Mouse (Mus musculus) embryo, embryonic 9.5 days (tissue): ENCODE measurements at regions not wholly inside any gene's neighbourhood (a gene's known extent, or its start where the extent isn't known, plus 50 kb on each side); places are given as distances from the start of the nearest gene placed in this dataset.

Experiments
- DNase-seq: peaks from one replicate; pipeline ENCODE4 v3.0.0-alpha.2; 2017; ENCODE audit errors: extremely low spot score

DNA sequence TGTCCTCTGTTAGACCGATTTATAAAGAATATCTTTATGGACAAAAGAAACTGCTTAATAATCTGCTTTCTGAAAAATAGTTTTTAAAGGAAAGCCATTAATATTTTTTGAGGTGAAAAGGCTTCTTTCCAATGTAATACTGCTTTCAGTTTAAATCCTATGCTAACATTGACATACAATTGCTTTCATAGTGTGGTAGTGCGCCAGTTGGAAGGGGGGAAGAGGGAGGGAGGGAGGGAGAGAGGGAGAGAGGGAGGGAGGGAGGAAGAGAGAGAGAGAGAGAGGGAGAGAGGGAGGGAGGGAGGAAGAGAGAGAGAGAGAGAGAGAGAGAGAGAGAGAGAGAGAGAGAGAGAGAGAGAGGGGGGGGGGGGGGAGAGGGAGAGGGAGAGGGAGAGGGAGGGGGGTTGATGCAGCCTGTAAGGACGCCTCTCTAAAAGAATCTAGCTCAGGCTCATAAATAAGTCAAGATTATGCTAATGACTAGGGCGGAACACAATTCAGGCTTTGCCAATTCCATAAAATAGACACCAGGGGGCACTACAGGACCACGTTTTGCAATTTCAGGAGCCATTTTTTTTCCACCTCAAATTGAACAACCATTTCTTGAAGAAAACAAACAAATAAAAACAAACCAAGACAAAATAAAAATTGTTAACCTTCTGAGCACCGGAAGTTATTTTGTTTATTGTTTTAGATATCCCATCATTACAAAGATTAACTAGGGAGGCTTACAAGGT lies 223.6 kb upstream of the Nfe2l3 start:
- DNase-seq, result peak; percentile 84

DNA sequence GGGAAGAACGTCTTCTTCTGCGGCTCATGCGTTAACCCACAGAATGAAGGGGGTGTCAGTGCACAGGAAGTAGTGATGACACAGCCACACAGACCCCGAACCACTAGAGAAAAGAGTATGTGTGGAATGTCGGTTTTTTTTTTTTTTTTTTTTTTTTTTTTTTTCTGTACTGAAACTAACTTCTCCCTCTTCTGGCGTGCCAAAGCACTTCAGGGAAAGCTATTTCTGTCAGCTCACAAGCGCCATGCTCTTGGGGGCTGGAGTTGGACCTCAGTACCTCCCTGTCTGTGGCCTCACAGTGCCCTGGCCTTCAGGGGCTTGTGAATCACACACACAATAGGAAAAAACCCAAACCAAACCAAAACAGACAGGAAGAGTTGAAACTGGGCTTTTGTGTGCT lies 221.1 kb upstream of the Nfe2l3 start:
- DNase-seq, result no peak

- no peak for DNase-seq
Observed at GRCm38 (mm10) chr6:51212216-51212615, 220.3 kb upstream of the Nfe2l3 start.

DNA sequence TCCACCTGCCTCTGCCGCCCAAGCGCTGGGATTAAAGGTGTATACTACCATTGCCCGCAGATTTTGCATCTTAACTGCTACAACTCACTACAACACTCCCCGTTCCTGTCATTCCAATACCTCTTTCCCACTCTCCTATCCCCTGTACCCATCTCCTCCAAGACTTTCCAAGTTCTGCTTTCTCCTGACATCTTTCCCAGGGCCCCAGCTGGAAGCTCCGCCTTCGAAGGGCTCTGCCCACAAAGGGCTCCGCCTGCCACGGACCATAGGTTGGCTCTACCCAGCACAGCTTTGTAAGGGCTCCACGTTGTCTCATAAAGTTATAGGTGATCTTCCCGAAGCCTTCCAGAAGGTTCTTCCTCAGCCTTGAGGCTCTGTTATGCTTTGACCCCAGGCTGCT lies 217.1 kb upstream of the Nfe2l3 start:
- DNase-seq, result no peak

GRCm38 (mm10) chr6:51216472-51216871 lies 216.0 kb upstream of the Nfe2l3 start:
- DNase-seq, result no peak

DNA sequence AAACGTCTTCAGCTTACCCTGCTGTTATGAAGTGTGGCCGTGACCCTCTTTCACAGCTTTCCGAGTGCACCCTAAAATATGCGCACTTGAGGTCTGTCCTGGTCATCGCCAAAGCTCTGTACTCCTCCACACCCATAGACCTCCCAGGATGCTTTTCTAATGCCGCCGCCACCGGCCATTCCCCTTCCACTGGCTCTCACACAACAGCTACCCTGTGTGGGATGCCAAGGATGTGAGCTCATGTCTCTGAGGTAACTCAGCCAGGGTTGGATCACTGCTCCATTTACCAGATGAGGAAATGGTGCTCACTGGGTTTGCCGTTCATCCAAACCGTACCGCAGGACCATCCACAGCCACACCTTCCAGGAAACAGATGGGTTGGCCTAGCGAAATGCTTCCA lies 212.8 kb upstream of the Nfe2l3 start:
- no peak for DNase-seq

DNA sequence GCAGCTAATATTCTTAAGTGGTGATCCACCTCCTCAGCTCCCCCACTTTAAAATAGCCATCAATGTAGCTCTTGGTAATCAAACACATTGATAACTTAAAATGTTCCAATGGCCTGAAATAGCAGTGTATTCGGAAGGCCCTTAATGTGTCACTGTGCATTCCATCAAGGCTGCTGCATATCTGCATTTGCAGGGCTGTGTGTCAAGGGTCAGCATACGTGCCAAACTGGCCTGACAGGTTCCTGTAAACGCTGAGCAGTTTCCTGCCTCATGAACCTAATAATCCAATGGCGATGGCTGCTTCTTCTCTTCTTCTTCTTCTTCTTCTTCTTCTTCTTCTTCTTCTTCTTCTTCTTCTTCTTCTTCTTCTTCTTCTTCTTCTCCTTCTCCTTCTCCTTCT lies 211.7 kb upstream of the Nfe2l3 start:
- DNase-seq, result no peak

DNA sequence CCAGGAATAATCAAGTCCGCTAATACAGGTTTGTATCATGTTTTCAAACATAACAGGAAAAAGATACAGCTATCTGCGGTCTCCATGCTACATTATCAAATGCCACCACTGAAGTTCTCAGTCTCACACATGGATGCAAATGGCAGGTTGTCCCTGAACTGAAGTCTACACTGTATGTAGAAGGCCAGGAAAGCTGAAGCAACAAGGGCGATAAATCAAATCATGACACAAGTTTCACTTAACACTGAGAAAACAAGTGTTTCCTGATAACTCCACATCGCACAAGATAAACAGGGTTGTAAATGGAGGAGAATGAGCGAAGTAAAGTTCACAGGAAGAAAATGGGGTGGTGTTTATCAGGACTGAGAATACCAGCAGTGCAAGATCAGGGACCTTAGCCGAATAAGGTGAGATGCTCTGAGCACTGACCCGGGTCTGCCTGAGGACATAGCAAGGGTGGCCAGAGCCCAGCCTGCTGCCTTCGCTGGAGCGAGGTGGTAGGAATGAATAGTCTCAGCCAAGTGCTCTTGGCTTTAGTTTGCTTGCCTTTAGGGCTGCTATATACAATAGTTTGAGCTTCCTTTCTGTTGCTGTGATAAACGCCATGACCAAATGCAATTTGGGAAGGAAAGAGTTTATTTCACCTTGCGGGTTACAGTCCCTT lies 196.3 kb upstream of the Nfe2l3 start:
- no peak for DNase-seq

- DNase-seq, result no peak
Observed at GRCm38 (mm10) chr6:51240039-51240438, 192.4 kb upstream of the Nfe2l3 start.

DNA sequence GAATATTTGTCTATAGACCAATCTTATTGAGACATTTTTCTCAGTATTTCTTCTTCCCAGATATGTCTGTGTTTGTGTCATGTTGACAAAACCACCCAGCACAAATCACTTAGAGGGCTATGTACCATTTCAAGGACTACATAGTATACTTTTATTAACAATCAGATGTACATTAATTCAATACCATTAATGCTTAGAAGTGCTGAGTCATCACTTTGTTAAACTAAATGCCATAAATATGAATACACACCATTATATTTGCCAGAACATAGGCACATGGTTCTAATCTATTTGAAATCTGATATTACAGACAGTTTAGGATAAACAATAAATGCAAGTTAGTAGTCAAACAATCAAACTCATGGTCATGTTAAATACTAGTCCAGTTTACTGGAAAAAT lies 182.2 kb upstream of the Nfe2l3 start:
- DNase-seq, result no peak

DNA sequence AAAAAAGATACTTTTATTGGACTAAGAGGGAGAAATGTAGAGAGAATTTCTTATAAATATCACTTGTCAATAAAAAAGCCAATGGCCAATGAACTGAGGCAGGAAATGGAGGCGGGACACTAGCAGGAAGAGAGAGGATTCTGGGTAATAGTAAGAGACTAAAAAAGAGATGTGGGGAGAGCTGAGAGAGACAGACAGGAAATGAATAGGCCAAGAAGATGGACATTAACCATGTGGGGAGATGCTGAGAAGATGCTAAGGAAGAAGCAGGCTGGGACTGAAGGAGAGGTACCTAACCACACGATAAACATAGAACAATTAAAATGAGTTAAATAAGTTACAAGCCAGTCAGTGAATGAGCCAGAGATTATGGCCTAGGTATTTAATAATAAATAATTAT lies 181.0 kb upstream of the Nfe2l3 start:
- DNase-seq, result no peak

DNA sequence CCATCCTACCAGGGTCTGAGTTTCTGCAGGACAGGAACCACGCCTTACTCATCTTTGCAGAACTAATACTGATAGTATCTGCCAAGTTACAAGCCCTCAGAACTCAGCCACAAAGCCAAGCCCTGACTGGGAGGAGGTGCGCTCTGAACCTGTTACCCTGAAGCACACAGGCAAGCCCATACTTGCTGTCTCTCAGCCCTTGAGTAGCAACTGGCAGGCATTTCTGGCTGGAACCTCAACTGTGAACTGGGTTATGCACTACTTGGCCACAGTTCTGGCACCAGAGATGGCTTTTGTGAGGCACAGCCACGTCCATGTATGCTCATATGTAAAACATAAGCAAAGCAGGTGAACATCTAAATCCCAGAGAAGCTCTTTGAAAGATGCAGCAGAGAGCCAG lies 179.7 kb upstream of the Nfe2l3 start:
- no peak for DNase-seq

DNA sequence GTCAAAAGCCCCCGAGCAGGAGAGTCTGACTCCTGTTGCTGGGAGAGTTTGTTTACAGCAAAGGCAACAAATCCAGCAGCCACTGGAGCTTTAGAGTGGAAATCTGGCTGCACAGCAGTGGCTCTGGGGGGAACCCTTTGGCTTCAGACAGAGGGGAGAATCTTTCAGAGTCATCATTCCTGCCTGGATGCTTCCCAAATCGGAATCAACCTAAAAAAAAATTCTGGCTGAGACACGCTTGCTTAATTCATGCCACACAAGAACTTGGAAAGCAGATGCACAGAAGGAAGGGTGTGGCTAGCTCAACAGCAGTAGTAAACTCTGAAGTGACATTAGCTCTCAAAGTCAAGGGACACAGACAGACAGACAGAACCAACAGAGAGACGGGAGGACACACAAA lies 175.8 kb upstream of the Nfe2l3 start:
- no peak for DNase-seq

DNA sequence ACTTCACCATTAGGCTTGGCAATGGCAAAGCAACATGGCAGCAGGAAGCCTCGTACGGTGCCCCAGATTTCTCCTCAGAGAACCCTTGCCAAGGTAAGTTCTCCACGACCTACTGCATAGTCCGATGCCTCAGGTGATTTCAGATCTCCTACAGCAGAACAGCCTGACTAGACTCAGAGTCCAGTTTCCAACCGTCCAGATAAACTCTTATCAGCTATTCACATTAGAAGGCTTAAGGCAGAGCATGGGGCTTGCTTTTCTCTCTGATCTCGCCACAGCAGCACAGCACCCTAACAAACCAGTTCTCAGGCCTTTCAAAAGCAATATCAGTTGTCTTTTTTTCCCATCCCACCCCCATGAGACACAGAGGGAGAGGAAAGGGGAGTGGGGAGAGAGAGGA lies 174.9 kb upstream of the Nfe2l3 start:
- DNase-seq, result no peak

DNA sequence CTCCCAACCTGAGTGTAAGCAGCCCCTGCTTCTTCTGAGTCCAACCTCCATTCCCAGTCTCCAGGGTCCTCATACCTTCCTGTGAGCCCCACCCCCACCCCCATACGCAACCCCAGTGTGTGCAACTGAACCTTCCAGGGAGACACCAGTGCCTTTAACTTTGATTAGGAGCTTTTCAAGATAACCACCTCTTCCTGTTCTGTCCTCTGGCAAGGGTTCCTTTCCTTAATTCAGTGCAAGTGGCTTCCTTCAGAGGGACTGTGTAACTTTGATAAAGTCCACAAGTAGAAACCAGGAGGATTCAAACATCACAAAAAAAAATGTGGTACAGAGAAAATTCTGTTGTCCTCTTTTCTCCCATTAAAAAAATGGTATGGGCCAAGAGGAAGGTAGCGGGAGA lies 174.2 kb upstream of the Nfe2l3 start:
- no peak for DNase-seq

GRCm38 (mm10) chr6:51263595-51263994 lies 168.9 kb upstream of the Nfe2l3 start:
- DNase-seq, result no peak

- DNase-seq, result no peak
Observed at GRCm38 (mm10) chr6:51265329-51265728, 167.1 kb upstream of the Nfe2l3 start.

GRCm38 (mm10) chr6:51266721-51267120 lies 165.7 kb upstream of the Nfe2l3 start:
- DNase-seq, result no peak

GRCm38 (mm10) chr6:51267888-51268287 lies 164.6 kb upstream of the Nfe2l3 start:
- no peak for DNase-seq

DNA sequence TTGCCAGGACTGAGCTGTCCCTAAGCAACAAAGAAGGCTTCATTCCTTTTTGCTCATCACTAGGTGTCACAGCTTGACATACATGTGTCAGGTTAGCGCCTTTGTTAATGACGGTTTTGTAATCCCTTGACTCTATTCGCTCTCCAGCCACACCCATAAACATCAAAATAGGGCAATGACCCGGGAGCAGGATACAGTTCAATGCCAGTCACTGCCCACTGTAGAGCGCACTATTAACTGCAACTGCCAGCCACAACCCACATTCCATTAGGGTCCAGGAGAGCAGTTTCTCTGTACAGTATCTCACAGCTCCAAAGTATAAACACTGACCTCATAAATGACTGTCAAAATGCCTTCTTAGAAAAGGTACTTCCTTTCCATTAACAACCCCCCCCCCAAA lies 163.5 kb upstream of the Nfe2l3 start:
- DNase-seq, result no peak

DNA sequence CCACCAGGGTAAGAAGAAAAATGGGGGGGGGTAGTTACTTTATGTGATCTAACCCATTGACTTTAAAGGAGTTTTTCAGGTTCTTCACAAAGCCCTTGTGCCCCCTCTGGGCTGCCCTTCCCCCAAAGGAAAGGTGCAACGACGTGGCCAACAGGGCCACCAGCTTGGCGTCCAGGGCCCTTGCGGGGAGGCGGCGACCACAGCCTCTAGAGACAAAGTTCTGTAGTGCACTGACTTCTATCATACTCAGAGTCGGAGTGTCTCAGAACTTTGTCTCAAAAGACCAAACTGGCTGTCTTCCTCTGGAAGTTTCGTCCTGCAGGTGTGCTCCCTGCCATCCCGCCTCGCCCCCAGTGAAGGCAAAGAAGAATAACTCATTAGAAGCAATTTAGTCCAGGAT lies 162.9 kb upstream of the Nfe2l3 start:
- peak; percentile 12 for DNase-seq

DNA sequence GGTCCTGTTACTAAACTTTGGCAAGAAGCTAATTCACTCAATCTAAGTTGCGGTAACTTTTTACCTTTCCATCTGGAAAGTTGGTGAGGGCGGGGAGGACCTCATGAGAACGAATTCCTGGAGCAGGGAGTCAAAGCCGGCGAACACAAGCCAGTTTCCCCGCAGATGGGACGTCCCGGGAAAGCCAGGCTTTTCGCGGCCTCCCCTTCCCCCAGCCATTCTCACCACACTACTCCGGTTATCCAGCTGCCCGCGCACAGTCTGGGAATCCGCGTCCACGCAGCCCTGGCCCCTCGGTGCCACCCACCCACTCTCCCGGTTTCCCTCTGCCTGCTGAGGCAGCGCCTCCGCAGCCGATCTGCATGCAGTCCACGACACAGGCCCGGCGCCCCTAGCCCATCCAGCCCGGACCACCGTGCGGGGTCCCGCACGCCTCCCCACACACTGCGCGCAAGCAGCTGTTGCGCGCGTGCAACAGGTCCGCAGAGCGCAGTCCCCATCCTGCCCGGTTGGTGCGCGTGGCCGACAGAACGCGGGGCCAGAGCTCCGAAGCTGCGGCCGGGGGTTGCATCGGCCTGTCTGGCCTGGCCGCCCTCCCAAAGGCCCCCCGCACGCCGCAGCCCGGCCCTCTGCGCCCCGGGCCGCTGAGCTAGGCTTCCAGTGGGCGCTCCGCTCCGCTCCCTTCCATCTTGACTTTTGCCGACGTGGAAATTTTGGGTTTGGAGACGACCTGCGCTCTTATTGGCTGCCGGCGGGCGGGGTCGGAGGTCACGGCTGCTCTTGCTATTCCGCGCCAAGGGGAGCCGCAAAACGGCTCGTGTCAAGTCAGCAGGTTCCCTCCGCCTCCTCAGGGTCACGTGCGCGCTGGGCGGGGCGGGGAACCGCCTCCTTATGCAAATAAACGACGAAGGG lies 162.0 kb upstream of the Nfe2l3 start:
- DNase-seq, result peak; percentile 98

- DNase-seq, result no peak
Observed at GRCm38 (mm10) chr6:51271128-51271480, 161.4 kb upstream of the Nfe2l3 start.
